In the genomic region with DNA sequence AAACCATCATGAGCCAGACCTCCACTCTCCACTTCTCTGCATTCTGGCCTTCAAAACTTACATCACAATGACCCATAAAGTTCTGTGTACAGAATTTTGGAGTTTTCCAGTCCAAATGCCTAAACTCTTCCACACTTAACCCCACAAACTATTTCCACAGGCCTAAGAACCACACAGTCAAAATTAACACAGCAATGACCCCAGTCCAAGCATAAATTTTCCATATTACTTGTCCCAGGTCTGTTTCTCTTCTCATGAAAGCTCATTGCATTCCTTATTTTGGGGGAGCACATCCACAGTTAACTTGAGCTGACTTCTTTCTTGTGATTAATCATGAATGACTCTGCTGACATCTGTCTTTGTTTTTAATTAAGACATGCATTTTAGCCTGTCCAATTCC, we compare ENCODE assay signal across 18 mouse cellular contexts.
"Had no signal": no experiment of that assay in that cellular context is flagged by ENCODE, and none has a peak within 500 bp of the region (broad histone marks: within the 10 kb centered on the region; RNA-seq: fewer than 3 reads in every experiment).

No protein-coding gene starts in this region.

- H3K27ac ChIP-seq: midbrain, embryonic 10.5 days; midbrain, embryonic 12.5 days; neural tube, embryonic 13.5 days; neural tube, embryonic 15.5 days had no signal

- DNase-seq: lung, embryonic 14.5 days; lung, postnatal 10 days; lung, postnatal 4 days; midbrain, embryonic 14.5 days; retina, postnatal 1 day; right cerebral cortex, adult 18-20 months; right cerebral cortex, postnatal 25 days; right cerebral cortex, postnatal 4 days; spleen, adult 18-20 months; thymus, adult 18-20 months; thymus, postnatal 14 days; thymus, postnatal 36 days had no signal

- ATAC-seq: midbrain, embryonic 16.5 days had no signal

- H3K27me3 ChIP-seq: midbrain, embryonic 12.5 days; neural tube, embryonic 13.5 days; neural tube, embryonic 15.5 days had no signal

- H3K4me2 ChIP-seq: lung, embryonic 14.5 days; midbrain, embryonic 12.5 days; neural tube, embryonic 13.5 days; neural tube, embryonic 15.5 days had no signal

- H3K4me1 ChIP-seq: midbrain, embryonic 10.5 days; midbrain, embryonic 12.5 days; neural tube, embryonic 13.5 days; neural tube, embryonic 15.5 days had no signal

- H3K4me3 ChIP-seq: midbrain, embryonic 10.5 days; midbrain, embryonic 12.5 days; myocyte; neural tube, embryonic 13.5 days; neural tube, embryonic 15.5 days had no signal

- H3K9ac ChIP-seq: lung, embryonic 14.5 days; midbrain, embryonic 12.5 days; neural tube, embryonic 13.5 days; neural tube, embryonic 15.5 days had no signal
